Mouse (Mus musculus) fibroblast of lung, adult 2 months (primary cell): ENCODE measurements around the gene Gm43064.
"Not testable (repeated sequence)": the region's sequence is repeated elsewhere in the genome, so short reads cannot be mapped to it uniquely, and the experiment has no call there.

ENCODE experiments used
- DNase-seq: peaks from one replicate; pipeline ENCODE4 v3.0.0-alpha.2; 2011; ENCODE audit warnings: low read depth

Gm43064 gene

GRCm38 (mm10) chr3:103808891-103809798, at the start of gene Gm43064, which contains the start of the genes Dclre1b and Ap4b1:
Gm43064 (plus strand) TSS chr3:103809573.
Dclre1b (minus strand) TSS chr3:103809444.
Ap4b1 (plus strand) TSS chr3:103809520.
- peak; percentile 53 for DNase-seq

GRCm38 (mm10) chr3:103766789-103767188, 42.6 kb upstream of the Gm43064 start:
- no peak for DNase-seq

GRCm38 (mm10) chr3:103771531-103772130, 37.7 kb upstream of the Gm43064 start:
- peak; percentile 87 for DNase-seq

- DNase-seq, result no peak
These were observed 36.5 kb upstream of the Gm43064 start for GRCm38 (mm10) chr3:103772846-103773245.

GRCm38 (mm10) chr3:103773508-103773907, 35.9 kb upstream of the Gm43064 start:
- no peak for DNase-seq

GRCm38 (mm10) chr3:103774009-103774408, 35.4 kb upstream of the Gm43064 start:
- no peak for DNase-seq

- DNase-seq, result no peak
These were observed 31.4 kb upstream of the Gm43064 start for GRCm38 (mm10) chr3:103777940-103778339.

GRCm38 (mm10) chr3:103778660-103779059, 30.7 kb upstream of the Gm43064 start:
- no peak for DNase-seq

GRCm38 (mm10) chr3:103779183-103779582, 30.2 kb upstream of the Gm43064 start:
- no peak for DNase-seq

GRCm38 (mm10) chr3:103780271-103780670, 29.1 kb upstream of the Gm43064 start:
- no peak for DNase-seq

GRCm38 (mm10) chr3:103780777-103781176, 28.6 kb upstream of the Gm43064 start:
- no peak for DNase-seq

- no peak for DNase-seq
These were observed 26.3 kb upstream of the Gm43064 start for GRCm38 (mm10) chr3:103782844-103783609.

- DNase-seq, result no peak
These were observed 22.1 kb upstream of the Gm43064 start for GRCm38 (mm10) chr3:103787225-103787624.

- no peak for DNase-seq
These were observed 20.3 kb upstream of the Gm43064 start for GRCm38 (mm10) chr3:103789096-103789495.

GRCm38 (mm10) chr3:103789891-103790345, 19.5 kb upstream of the Gm43064 start:
- no peak for DNase-seq

GRCm38 (mm10) chr3:103790346-103791145, 18.8 kb upstream of the Gm43064 start:
- no peak for DNase-seq

- no peak for DNase-seq
These were observed 17.9 kb upstream of the Gm43064 start, which contains the start of gene Hipk1 for GRCm38 (mm10) chr3:103791230-103792110. Hipk1 (minus strand) TSS chr3:103791563.

- DNase-seq, result not testable (repeated sequence)
These were observed 17.3 kb upstream of the Gm43064 start for GRCm38 (mm10) chr3:103792111-103792406.

GRCm38 (mm10) chr3:103792566-103792965, 16.8 kb upstream of the Gm43064 start:
- no peak for DNase-seq

- DNase-seq, result no peak
These were observed 13.0 kb upstream of the Gm43064 start for GRCm38 (mm10) chr3:103796389-103796788.
